Mouse (Mus musculus) small intestine, adult 2 months (tissue): ENCODE results near the gene Mrps31. TPM values are rescaled to one million over a fixed set of nuclear protein-coding genes. Genes with fewer than 3 reads are reported as not detected.

ENCODE experiments used
- H3K27ac ChIP-seq: fragments of 200-500 bp; 2 replicates; pipeline ENCODE4 v1.5.1; 2012; ENCODE audit warnings: low read depth, low read length, control low read depth, inconsistent platforms; ENCODE audit not compliant: insufficient read depth
- H3K27me3 ChIP-seq: fragments of 200-500 bp; 2 replicates; pipeline ENCODE4 v1.6.1; 2012; ENCODE audit warnings: mild to moderate bottlenecking, moderate library complexity, low read length, inconsistent platforms; ENCODE audit not compliant: control insufficient read depth, insufficient read depth
- H3K36me3 ChIP-seq: fragments of 200-500 bp; 2 replicates; pipeline ENCODE4 v1.6.1; 2012; ENCODE audit warnings: mild to moderate bottlenecking, low read length, control low read depth, inconsistent platforms; ENCODE audit not compliant: control insufficient read depth, insufficient read depth
- H3K4me1 ChIP-seq: fragments of 200-500 bp; 2 replicates; pipeline ENCODE4 v1.6.1; 2012; ENCODE audit warnings: low read length, inconsistent platforms, mixed read lengths; ENCODE audit not compliant: control insufficient read depth, insufficient read depth, insufficient read length
- H3K4me3 ChIP-seq: fragments of 200-500 bp; 2 replicates; pipeline ENCODE4 v1.5.1; 2012; ENCODE audit warnings: low read depth, mild to moderate bottlenecking, control low read depth, inconsistent platforms, low read length, moderate library complexity
- CTCF ChIP-seq: fragments of 200-500 bp; IDR thresholded peaks from 2 replicates; pipeline ENCODE4 v1.5.1; 2012; ENCODE audit warnings: low read depth, mild to moderate bottlenecking, control low read depth, inconsistent platforms, low read length, moderate library complexity, mixed read lengths; ENCODE audit not compliant: insufficient replicate concordance, insufficient read length; ENCODE audit errors: extremely low read depth
- POLR2A ChIP-seq: fragments of 200-500 bp; IDR thresholded peaks from 2 replicates; pipeline ENCODE4 v1.6.1; 2012; ENCODE audit warnings: low read depth, mild to moderate bottlenecking, control low read depth, inconsistent platforms, low read length, moderate library complexity
- WGBS: fragments of 180-500 bp; shearing (Covaris S2); methylation state at CpG from one replicate; pipeline ENCODE4 v1.1.7; 2018; 5-methylcytosine and 5-hydroxymethylcytosine counted together
- polyA plus RNA-seq: library from polyadenylated mRNA; depleted of rRNA; stranded (reverse); fragments of >200 nt; gene quantifications from 2 replicates; pipeline ENCODE4 v1.2.3, GENCODE M21; 2012

The Mrps31 gene
- polyA plus RNA-seq, 1 experiment = 2.5 TPM

GRCm38 (mm10) chr8:22390766-22391463, 20.2 kb upstream of the Mrps31 start:
- Histone ChIP-seq H3K27me3 (no peaks in the 10 kb centered on the region), H3K4me3 (no peak overlapping the region), H3K36me3 (peaks cover 59% of the 10 kb centered on the region), H3K27ac (peak overlapping the region; percentile 89), H3K4me1 (peaks cover 23% of the 10 kb centered on the region)
- WGBS = 21% methylated on average over 8 of the region's 8 CpGs
- TF ChIP-seq POLR2A (no peak), CTCF (peak; percentile 20; the same call in 1 of the 2 replicates)

GRCm38 (mm10) chr8:22394471-22394870, 16.7 kb upstream of the Mrps31 start:
- TF ChIP-seq CTCF (no peak), POLR2A (no peak)
- WGBS = 33% methylated on average over 4 of the region's 4 CpGs
- Histone ChIP-seq H3K27ac (peak overlapping the region; percentile 85), H3K4me1 (peaks cover 23% of the 10 kb centered on the region), H3K4me3 (peak overlapping the region; percentile 32; the same call in 1 of the 2 replicates), H3K27me3 (no peaks in the 10 kb centered on the region), H3K36me3 (peaks cover 30% of the 10 kb centered on the region)

- 75% methylated on average over 8 of the region's 8 CpGs for WGBS
- H3K27me3 ChIP-seq = no peaks in the 10 kb centered on the region
- peaks cover 22% of the 10 kb centered on the region for H3K36me3 ChIP-seq
- H3K27ac ChIP-seq = peak overlapping the region; percentile 85
- H3K4me3 ChIP-seq = peak overlapping the region; percentile 32; the same call in 1 of the 2 replicates
- peaks cover 18% of the 10 kb centered on the region for H3K4me1 ChIP-seq
- TF ChIP-seq POLR2A (no peak), CTCF (no peak)
Measured at GRCm38 (mm10) chr8:22395256-22395655, 15.9 kb upstream of the Mrps31 start.

- Histone ChIP-seq H3K27ac (peak overlapping the region; percentile 65), H3K4me3 (peak overlapping the region; percentile 84), H3K27me3 (no peaks in the 10 kb centered on the region), H3K36me3 (peaks cover 13% of the 10 kb centered on the region), H3K4me1 (peaks cover 10% of the 10 kb centered on the region; the same call in 1 of the 2 replicates)
- TF ChIP-seq POLR2A = no peak
- TF ChIP-seq CTCF = no peak
- 0% methylated on average over 13 of the region's 13 CpGs for WGBS
Measured at GRCm38 (mm10) chr8:22397811-22398141, 13.4 kb upstream of the Mrps31 start.

GRCm38 (mm10) chr8:22398142-22398951, 12.8 kb upstream of the Mrps31 start, which contains the start of gene Slc25a15:
Gene Slc25a15, minus strand, starts transcription at chr8:22398597.
- WGBS = 1% methylated on average over 69 of the region's 77 CpGs
- TF ChIP-seq CTCF (no peak), POLR2A (peak; percentile 98)
- H3K4me3 ChIP-seq = peak within 1 kb of the TSS; percentile 84

GRCm38 (mm10) chr8:22399285-22399880, 11.8 kb upstream of the Mrps31 start:
- WGBS = 64% methylated on average over 8 of the region's 8 CpGs
- TF ChIP-seq CTCF = peak; percentile 11; the same call in 1 of the 2 replicates
- no peak for TF ChIP-seq POLR2A
- H3K27ac ChIP-seq = peak overlapping the region; percentile 89; the same call in 1 of the 2 replicates
- H3K4me1 ChIP-seq = peaks cover 5% of the 10 kb centered on the region; the same call in 1 of the 2 replicates
- H3K4me3 ChIP-seq = no peak overlapping the region; the same call in 1 of the 2 replicates
- H3K36me3 ChIP-seq = peaks cover 4% of the 10 kb centered on the region; the same call in 1 of the 2 replicates
- H3K27me3 ChIP-seq = no peaks in the 10 kb centered on the region

More at GRCm38 (mm10) chr8:22398142-22398951, 12.8 kb upstream of the Mrps31 start, which contains the start of gene Slc25a15:
- Histone ChIP-seq H3K36me3 (peaks cover 8% of the 10 kb centered on the region), H3K27ac (peak within 1 kb of the TSS; percentile 89), H3K27me3 (no peaks in the 10 kb centered on the region), H3K4me1 (peaks cover 5% of the 10 kb centered on the region; the same call in 1 of the 2 replicates)
